Mouse (Mus musculus): ENCODE results near the gene Frmd8. TPM values are rescaled to one million over a fixed set of nuclear protein-coding genes. Genes with fewer than 3 reads are reported as not detected.

Frmd8 gene
- polyA plus RNA-seq, 1 experiment from 2014 or later = 9.0 TPM

DNA sequence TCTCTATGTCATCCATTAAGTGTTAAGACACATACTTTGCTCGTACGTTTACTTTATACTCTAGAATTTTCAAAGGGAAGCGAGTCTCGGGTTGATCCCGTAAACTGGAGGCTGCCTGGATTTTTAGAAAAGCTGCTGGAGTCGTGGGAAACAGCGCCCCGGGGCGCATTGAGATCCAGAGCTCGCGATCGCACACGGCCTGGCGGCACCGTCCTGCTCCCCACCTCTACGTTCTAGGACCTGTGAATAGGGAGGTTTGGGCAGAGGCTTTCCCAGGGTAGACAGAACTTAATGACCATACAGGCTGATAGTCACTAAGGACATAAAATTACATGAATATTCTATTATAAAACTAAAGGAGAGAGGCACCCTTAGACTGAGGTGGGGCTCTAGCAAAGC, 71.2 kb downstream of the Frmd8 start:
- H3K4me1 ChIP-seq (ENCODE audit: insufficient read depth) = peaks cover 42% of the 10 kb centered on the region
- peaks cover 21% of the 10 kb centered on the region for H3K36me3 ChIP-seq (replicated peaks; ENCODE audit: insufficient read depth, low read length)
- H3K9me3 ChIP-seq (ENCODE audit: low read length) = no peaks in the 10 kb centered on the region
- H3K27ac ChIP-seq (ENCODE audit: low read depth) = peak overlapping the region; percentile 98
- peak overlapping the region; percentile 73 for H3K4me2 ChIP-seq (ENCODE audit: low read depth, low read length)
- H3K4me3 ChIP-seq (ENCODE audit: low read depth, low read length) = peak overlapping the region; percentile 84
- no peak for DNase-seq
- TF ChIP-seq EP300 (IDR thresholded peaks at IDR 0.05; ENCODE audit: low read depth) (no peak), CTCF (IDR thresholded peaks at IDR 0.05; ENCODE audit: low read depth) (no peak)
- WGBS (ENCODE audit: insufficient replicate concordance) = 3% methylated on average over 16 of the region's 16 CpGs
- H3K9ac ChIP-seq (replicated peaks) = peak overlapping the region; percentile 95
- H3K27me3 ChIP-seq (ENCODE audit: insufficient read depth, low read length) = no peaks in the 10 kb centered on the region
- ATAC-seq = peak; percentile 9; the same call in 1 of the 2 replicates

- Histone ChIP-seq H3K4me1 (ENCODE audit: insufficient read depth) (peaks cover 37% of the 10 kb centered on the region), H3K27me3 (ENCODE audit: insufficient read depth, low read length) (no peaks in the 10 kb centered on the region), H3K9me3 (ENCODE audit: low read length) (no peaks in the 10 kb centered on the region), H3K36me3 (replicated peaks; ENCODE audit: insufficient read depth, low read length) (peaks cover 26% of the 10 kb centered on the region), H3K4me3 (ENCODE audit: low read depth, low read length) (peak overlapping the region; percentile 84), H3K9ac (replicated peaks) (peak overlapping the region; percentile 95), H3K27ac (ENCODE audit: low read depth) (peak overlapping the region; percentile 98), H3K4me2 (ENCODE audit: low read depth, low read length) (peak overlapping the region; percentile 73)
- under 1% methylated on average over 67 of the region's 67 CpGs for WGBS (ENCODE audit: insufficient replicate concordance)
- DNase-seq (peak; percentile 100), ATAC-seq (peak; percentile 89)
- TF ChIP-seq EP300 (IDR thresholded peaks at IDR 0.05; ENCODE audit: low read depth) (peak; percentile 94), CTCF (IDR thresholded peaks at IDR 0.05; ENCODE audit: low read depth) (no peak)
These were observed 71.8 kb downstream of the Frmd8 start for GRCm38 (mm10) chr19:5803041-5803880.

GRCm38 (mm10) chr19:5802787-5803040, 72.4 kb downstream of the Frmd8 start:
- peak overlapping the region; percentile 84 for H3K4me3 ChIP-seq (ENCODE audit: low read depth, low read length)
- H3K4me2 ChIP-seq (ENCODE audit: low read depth, low read length) = peak overlapping the region; percentile 73
- peak overlapping the region; percentile 95 for H3K9ac ChIP-seq (replicated peaks)
- 0% methylated on average over 4 of the region's 4 CpGs for WGBS (ENCODE audit: insufficient replicate concordance)
- H3K27ac ChIP-seq (ENCODE audit: low read depth) = peak overlapping the region; percentile 98
- H3K4me1 ChIP-seq (ENCODE audit: insufficient read depth) = peaks cover 38% of the 10 kb centered on the region
- no peaks in the 10 kb centered on the region for H3K9me3 ChIP-seq (ENCODE audit: low read length)
- peaks cover 31% of the 10 kb centered on the region for H3K36me3 ChIP-seq (replicated peaks; ENCODE audit: insufficient read depth, low read length)
- DNase-seq (no peak), ATAC-seq (no peak)
- TF ChIP-seq EP300 (IDR thresholded peaks at IDR 0.05; ENCODE audit: low read depth) = peak; percentile 63
- no peak for TF ChIP-seq CTCF (IDR thresholded peaks at IDR 0.05; ENCODE audit: low read depth)
- no peaks in the 10 kb centered on the region for H3K27me3 ChIP-seq (ENCODE audit: insufficient read depth, low read length)

GRCm38 (mm10) chr19:5802011-5802786, 72.9 kb downstream of the Frmd8 start:
- Histone ChIP-seq H3K36me3 (replicated peaks; ENCODE audit: insufficient read depth, low read length) (peaks cover 36% of the 10 kb centered on the region), H3K9me3 (ENCODE audit: low read length) (no peaks in the 10 kb centered on the region), H3K4me2 (ENCODE audit: low read depth, low read length) (peak overlapping the region; percentile 73), H3K4me1 (ENCODE audit: insufficient read depth) (peaks cover 35% of the 10 kb centered on the region), H3K4me3 (ENCODE audit: low read depth, low read length) (peak overlapping the region; percentile 84), H3K27ac (ENCODE audit: low read depth) (peak overlapping the region; percentile 98), H3K9ac (replicated peaks) (peak overlapping the region; percentile 95), H3K27me3 (ENCODE audit: insufficient read depth, low read length) (no peaks in the 10 kb centered on the region)
- no peak for TF ChIP-seq CTCF (IDR thresholded peaks at IDR 0.05; ENCODE audit: low read depth)
- TF ChIP-seq EP300 (IDR thresholded peaks at IDR 0.05; ENCODE audit: low read depth) = peak; percentile 93
- WGBS (ENCODE audit: insufficient replicate concordance) = under 1% methylated on average over 25 of the region's 25 CpGs
- peak; percentile 40 for ATAC-seq
- DNase-seq = peak; percentile 96

GRCm38 (mm10) chr19:5801432-5801964, 73.6 kb downstream of the Frmd8 start:
- ATAC-seq = no peak
- H3K4me2 ChIP-seq (ENCODE audit: low read depth, low read length) = peak overlapping the region; percentile 73
- 3% methylated on average over 3 of the region's 3 CpGs for WGBS (ENCODE audit: insufficient replicate concordance)

More at GRCm38 (mm10) chr19:5801432-5801964, 73.6 kb downstream of the Frmd8 start:
- Histone ChIP-seq H3K36me3 (replicated peaks; ENCODE audit: insufficient read depth, low read length) (peaks cover 43% of the 10 kb centered on the region), H3K4me3 (ENCODE audit: low read depth, low read length) (peak overlapping the region; percentile 84), H3K27ac (ENCODE audit: low read depth) (peak overlapping the region; percentile 98), H3K4me1 (ENCODE audit: insufficient read depth) (peaks cover 33% of the 10 kb centered on the region), H3K9me3 (ENCODE audit: low read length) (no peaks in the 10 kb centered on the region), H3K27me3 (ENCODE audit: insufficient read depth, low read length) (no peaks in the 10 kb centered on the region), H3K9ac (replicated peaks) (peak overlapping the region; percentile 95)
- TF ChIP-seq CTCF (IDR thresholded peaks at IDR 0.05; ENCODE audit: low read depth) (no peak), EP300 (IDR thresholded peaks at IDR 0.05; ENCODE audit: low read depth) (no peak)
- no peak for DNase-seq

Measured in liver, postnatal 0 days (tissue).